Mouse (Mus musculus): ENCODE data around the gene Cacna1c.

DNA sequence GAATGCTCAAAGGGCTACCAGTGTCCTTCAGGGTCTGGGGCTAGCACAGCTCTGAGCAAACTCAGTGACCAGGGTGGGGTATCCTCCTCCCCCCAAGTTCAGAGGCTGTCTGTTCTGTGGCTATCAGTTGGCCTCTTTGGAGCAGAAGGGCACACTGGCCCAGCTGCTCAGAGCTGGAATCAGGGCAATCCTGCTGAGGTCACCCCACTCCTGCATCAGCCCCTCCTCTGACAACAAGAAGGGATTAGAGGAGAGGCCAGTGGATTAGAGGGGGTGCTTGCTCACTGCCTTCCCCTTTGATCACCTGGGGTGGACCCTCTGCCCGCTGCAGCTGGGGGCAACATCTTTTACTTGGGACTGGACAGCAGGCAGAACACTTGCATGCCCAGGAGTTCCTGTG lies 40.0 kb upstream of the Cacna1c start, which contains the start of gene Cacna2d4:
- TF ChIP-seq ZNF384 (IDR thresholded peaks at IDR 0.05; ENCODE audit: low read depth, low read length) (no peak), MAFK (IDR thresholded peaks at IDR 0.05; ENCODE audit: insufficient read depth, low read depth, low read length) (no peak), ZC3H11A (IDR thresholded peaks at IDR 0.05; ENCODE audit: borderline replicate concordance, low read depth, low read length) (no peak)
